Mouse (Mus musculus): ENCODE measurements around the gene Itgb1bp2. TPM values are rescaled to one million over a fixed set of nuclear protein-coding genes. Genes with fewer than 3 reads are reported as not detected.

Itgb1bp2 gene
- polyA plus RNA-seq (2017; shearing (Covaris generic)) = 1 to 10 TPM in 1 of 2 experiments, under 1 TPM in 1; 0.29 to 1.7 TPM

DNA sequence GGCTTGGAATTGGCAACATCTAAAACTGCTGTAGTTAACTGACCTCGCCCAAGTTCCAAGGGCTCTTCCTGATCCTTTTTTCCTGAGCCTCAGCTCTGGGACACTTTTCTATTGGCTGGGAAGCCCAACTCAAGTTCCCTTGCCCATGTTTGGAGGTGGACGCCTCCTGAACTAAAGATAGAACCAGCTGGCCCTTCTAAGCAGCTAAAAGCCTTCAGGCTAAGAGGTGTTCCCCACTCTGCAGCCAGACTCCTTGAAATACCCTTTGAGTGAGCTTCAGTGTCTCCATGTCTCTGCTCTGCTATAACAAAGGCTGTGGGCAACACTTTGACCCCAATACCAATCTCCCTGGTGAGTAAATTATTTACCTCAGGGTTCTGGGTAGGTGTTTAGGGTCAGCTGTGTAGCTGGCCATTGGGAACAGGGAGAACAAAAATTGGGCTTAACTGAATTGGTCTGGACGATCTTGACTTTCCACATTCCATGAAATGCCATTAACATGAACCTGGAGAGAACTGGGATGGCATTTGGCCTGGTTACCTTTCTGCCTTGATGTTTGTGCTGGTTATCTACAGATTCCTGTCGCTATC is at the start of gene Itgb1bp2:
Itgb1bp2 (plus strand) TSS at position 203 of the 590 bp plus-strand sequence.

DNA sequence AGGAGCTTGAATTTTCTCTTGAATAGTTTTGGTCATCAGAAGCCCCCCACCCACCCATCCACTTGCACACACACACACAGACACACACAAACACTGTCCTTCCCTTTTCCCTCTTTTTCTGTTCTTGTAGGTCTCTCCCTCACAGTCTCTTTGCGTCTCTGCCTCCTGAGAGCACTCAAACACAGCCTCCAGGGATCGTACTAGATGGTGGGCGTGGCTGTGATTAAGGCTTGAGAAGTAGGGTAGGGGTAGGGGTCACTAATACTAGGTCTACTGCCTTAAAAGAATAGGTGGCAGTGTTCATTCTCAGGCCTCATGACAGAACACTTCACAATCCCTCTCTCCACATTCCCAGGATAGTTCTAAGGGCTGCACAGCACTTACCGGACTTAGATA is 28.2 kb upstream of the Itgb1bp2 start, which contains the start of gene Zmym3:
Zmym3 (minus strand) TSS at position 150 of the 396 bp plus-strand sequence.

DNA sequence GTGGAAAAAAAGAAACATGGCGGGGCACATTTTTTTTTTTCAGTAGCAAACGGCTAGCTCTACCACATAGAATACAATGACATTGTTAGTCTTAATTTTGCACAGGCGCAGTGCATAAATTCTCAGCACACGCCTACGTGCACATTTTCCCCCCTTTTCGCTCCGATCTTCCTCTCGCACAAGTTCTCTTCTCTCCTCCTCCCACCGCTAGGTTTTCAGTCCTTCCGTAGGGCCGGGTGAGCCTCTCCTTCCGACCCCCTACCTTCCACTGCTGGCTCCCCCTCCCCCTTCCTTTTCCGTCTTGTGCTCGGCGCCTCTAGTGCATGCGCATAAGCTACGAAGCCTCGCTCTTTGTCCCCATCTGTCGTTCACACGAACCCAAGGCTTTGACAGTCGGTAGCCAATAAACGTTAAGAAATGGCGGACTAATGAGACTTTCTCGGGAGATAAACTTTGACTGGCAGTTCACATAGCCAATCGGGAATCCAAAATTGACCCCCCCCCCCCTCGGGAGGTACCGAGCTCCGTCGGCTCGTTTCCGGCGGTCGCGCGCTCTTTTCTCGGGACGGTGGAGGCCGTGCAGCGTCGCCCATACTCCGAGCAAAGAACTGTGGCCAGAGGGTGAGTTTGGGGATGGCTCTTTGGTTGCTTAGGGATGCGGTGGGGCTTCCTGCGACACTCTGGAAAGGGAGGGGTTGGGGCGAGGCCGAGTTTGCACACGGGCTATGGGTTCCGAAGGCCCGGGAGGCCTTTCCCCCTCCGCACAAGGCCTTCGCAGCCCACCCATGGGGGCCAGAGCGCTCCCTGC is 19.5 kb upstream of the Itgb1bp2 start, which contains the start of gene Nono:
Nono (plus strand) TSS at position 177 of the 808 bp plus-strand sequence.

Other genes with a start within 250 kb of the Itgb1bp2 start
- gene Snx12, start 226.5 kb upstream of the Itgb1bp2 start, polyA plus RNA-seq (2017; shearing (Covaris generic)) = 10 to 100 TPM; 49.0 to 62.8 TPM
- 1 to 10 TPM; 2.2 TPM for gene Foxo4, start 194.6 kb upstream of the Itgb1bp2 start, polyA plus RNA-seq (2017; shearing (Covaris generic))
- gene Gm614, start 185.1 kb upstream of the Itgb1bp2 start, polyA plus RNA-seq (2017; shearing (Covaris generic)) = 1 to 10 TPM; 2.3 to 4.0 TPM
- gene Il2rg, start 180.8 kb upstream of the Itgb1bp2 start, polyA plus RNA-seq (2017; shearing (Covaris generic)) = 1,000 to 10,000 TPM; 1,270 to 1,829 TPM
- not detected for gene Gm20489, start 180.1 kb upstream of the Itgb1bp2 start, polyA plus RNA-seq (2017; shearing (Covaris generic))
- 10 to 100 TPM; 52.0 to 84.8 TPM for gene Med12, start 175.1 kb upstream of the Itgb1bp2 start, polyA plus RNA-seq (2017; shearing (Covaris generic))
- gene Nlgn3, start 149.9 kb upstream of the Itgb1bp2 start, polyA plus RNA-seq (2017; shearing (Covaris generic)) = under 1 TPM in 1 of 2 experiments, not detected in 1; 0.28 TPM
- gene Gjb1, start 72.7 kb upstream of the Itgb1bp2 start, polyA plus RNA-seq (2017; shearing (Covaris generic)) = not detected
- 10 to 100 TPM; 14.0 to 15.8 TPM for gene Zmym3, start 28.2 kb upstream of the Itgb1bp2 start, polyA plus RNA-seq (2017; shearing (Covaris generic))
- gene Nono, start 19.8 kb upstream of the Itgb1bp2 start, polyA plus RNA-seq (2017; shearing (Covaris generic)) = 100 to 1,000 TPM; 268 to 276 TPM
- gene Taf1, start 83.6 kb downstream of the Itgb1bp2 start, polyA plus RNA-seq (2017; shearing (Covaris generic)) = 10 to 100 TPM; 12.5 to 18.3 TPM
- gene Ogt, start 191.0 kb downstream of the Itgb1bp2 start, polyA plus RNA-seq (2017; shearing (Covaris generic)) = 100 to 1,000 TPM; 200 to 302 TPM

Data from activated CD4-positive, CD25-positive, alpha-beta regulatory T cell (primary cell).